Mouse (Mus musculus) CD8-positive naive resting alpha-beta T cell, adult 2 months (primary cell): ENCODE data around the gene Sox18.

Experiments
- DNase-seq, 2 experiments: peaks; one replicate each; pipeline ENCODE4 v3.0.0; 2022; ENCODE audit warnings: low read depth in 2 of 2, low spot score in 2 of 2

Sox18 gene

DNA sequence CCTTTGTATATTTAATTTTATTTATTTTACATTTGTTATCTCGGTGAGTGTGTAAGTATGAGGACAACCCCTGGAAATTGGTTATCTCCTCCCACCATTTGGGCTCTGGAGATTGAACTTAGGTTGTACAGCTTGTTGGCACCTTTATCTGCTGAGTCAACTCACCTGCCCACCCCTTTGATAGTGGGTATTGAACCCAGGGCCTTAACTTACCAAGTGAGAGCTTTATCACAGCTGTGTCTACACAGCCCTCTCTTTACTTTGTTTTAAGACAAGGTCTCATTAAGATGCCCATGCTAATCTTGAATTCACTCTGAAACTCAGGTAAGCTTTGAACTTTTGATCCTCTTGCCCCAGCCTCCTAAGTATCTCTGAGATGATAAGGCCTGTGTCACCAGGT, 10.5 kb upstream of the Sox18 start:
- DNase-seq = no peak

DNA sequence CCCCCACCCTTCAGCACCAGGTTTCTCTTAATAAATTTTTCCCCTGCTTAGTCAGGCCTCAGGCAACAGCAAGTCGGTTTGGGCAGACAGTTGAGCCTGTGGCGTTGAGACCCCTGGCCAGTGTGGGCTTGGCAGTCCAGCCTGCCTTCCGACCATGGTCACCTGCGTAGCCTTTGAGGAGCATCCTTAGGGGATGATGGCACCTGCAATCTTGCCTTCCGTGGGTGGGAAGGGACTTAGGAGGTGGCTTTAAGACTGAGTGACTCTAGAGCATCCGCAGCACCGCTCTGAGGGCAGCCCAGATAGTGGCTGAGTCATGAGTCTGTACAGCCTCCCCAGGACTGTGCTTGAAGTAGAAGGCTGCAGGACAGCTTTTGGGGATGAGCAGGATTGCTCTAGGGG, 9.3 kb upstream of the Sox18 start:
- peak in 1 of 2 experiments; percentile 20 for DNase-seq

DNA sequence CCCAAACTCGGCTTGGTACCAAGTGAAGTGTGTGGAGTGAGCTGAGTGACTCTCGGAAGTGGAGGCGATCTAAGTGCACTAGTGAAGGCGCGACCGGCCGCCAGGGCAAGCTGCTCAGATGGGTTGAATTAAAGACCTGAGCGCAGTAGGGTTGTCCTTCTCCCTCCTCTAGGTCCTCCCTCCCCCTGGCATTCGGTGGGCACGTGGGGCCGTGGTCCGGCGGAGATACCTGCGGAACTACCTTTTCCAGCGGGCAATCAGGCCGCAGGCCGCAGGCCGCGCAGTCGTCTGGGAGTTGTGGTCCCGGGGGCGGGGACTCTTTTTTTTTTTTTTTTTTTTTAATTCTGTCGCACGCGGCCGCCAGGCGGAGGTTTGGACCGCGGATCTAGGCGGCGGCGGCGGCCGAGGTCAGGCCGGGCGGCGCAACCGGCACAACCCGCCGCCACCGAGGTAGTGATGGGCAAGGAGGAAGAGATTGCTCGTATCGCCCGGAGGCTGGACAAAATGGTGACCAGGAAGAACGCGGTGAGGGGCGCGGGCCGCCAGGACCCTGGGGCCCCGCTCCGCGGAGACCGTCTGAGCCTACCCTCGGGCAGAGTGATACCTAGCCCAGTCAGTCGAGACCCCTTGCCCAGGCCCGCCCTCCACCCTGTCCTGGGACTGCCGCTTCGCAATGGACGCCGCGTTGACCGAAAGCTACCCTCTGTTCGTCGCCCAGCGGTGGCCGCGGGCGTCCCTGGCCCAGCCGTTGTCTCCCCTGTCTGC, 8.7 kb upstream of the Sox18 start, which contains the start of gene Tcea2:
TSS of gene Tcea2 (plus strand) at position 360 of the 765 bp plus-strand sequence.
- DNase-seq = peak; percentile 28 to 55

DNA sequence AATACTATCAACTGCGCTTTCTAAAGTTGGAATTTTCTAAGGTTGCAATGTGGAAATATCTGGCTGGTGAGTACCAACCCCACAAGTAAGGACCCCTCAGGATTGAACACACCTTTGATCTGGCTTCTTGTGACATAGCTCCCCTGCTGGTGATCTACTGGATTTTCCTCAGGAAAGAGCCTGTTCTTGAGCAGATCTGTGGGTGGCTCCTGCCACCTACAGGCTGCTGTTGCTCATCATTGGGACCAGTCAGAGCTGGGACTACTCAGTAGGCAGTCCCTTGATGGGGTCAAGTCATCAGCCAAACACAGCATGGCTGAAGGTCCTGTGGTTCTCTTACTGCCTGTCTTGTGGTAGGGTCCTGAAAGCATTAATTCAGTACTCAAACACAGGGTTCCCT, 7.3 kb upstream of the Sox18 start:
- peak; percentile 59 to 69 for DNase-seq

DNA sequence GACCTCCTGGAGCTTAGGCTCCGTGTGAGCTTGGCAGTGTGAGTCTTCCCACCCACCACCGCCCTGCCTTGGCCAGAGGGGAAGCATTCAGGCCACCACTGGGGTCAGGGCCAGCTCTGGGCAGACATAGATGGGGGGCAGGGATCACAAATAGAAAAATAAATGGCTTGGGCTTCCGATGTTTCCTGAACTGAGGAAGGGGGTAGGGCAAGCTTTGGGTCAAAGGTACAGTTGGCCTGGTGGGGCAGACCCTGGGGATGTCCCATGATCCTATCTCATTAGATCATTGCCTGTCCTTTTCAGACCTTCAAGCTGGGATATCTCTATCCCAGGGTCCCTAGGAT, 6.3 kb upstream of the Sox18 start:
- DNase-seq = no peak

DNA sequence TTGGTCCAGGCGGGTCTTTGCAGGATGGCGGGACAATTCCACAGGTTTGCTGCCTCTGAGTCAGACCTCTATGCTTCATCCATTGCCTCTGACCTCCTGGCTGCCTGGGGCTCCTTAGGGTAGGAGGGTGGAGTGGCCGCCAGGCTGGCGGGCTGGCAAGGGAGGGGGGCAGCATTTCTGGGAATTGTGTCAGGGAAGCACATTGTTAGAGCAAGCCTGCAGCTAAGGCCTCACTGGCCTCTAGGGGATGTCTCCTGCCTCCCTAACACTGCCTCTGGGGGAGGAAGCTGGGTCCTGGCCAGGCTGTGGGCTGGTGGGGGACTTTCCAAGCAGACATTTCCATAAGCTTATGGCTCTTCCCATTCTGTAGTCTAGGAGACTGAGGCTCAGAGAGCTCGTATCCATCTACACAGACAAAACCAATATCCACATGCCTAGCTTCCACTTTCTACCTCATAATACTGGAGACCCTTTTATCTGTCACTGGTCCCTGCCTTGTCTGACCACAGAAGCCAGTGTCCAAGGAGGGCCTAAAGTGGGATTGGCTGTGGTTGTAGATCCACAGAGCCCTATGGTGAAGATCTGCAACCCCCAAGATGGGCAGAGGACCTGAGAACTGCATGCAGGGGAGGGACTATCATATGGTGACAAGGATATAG, 5.8 kb upstream of the Sox18 start:
- DNase-seq = no peak

DNA sequence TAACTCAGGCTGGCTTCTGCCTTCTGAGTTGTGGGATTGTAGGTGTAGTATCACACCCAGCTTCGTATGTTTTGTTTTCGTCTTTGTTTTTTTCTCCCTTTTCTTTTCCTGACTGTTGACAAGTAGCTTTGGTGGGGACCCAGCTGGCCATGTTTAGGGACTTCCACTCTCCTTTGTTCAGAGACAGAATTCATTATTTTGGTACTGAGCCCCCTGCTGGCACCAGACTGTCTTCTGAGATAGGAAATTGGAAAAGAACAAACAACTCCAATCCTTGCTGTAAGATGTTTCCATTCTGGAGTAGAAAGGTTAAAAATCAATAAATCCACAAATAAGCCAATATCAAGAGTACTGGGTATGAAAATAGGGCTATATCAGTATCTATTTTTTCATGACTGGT, 5.0 kb upstream of the Sox18 start:
- DNase-seq = no peak

DNA sequence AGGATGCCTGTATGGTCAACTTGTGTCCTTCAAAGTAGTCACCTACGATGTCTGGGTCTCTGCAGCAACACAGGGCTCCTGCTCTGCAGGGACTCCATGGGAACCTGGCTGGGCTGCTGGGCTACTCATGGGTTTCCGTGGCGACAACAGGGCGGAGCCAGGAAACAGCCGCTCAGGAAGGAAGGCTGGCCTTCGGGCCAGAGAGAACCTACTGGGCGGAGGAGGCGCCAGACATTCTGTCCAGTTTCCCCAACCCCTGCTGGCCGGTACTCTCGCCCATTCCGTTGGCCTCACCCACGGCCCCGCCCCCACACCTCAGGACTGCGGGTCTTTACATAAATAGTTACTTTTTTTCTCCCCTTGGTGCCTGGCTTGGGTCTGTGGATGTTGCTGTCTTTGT, 4.0 kb upstream of the Sox18 start:
- DNase-seq = no peak

DNA sequence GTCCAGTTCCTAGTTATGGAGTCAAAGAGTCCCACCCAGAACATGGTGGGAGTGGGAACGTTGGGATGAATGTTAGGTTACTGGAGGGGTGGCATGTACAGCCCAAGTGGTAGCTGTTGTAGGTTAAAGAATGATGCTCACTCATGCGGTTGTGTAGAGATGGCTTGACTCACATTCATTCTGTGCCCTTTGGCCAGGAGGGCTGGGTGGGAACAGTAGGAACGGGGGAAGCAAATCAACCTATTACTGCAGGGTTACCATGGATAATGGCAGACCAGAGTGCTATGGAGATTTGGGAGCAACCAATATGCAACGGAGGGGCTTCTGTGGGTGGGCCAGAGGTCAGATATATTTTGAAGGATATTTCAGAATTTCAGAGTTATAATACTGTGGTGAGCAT, 3.5 kb upstream of the Sox18 start:
- DNase-seq = no peak

DNA sequence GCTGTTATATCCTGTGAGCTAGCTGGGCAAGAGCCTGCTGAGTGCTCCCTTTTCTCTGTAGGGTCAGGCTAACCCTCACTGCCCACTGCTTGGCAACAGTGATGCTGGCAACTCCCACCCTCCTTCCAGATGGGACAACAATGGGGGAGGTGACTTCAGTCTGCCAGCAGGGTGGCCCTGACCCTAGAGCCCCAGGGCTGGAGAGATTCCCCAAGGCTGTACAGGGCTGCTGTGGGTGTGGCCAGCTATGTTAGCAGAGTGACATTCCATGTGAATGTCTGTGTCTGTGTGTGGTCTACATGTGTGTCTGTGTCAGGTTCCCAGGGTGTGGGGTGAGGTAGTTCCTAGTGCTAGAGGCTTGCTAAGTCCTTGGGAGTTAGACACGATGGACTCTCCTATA, 2.1 kb upstream of the Sox18 start:
- DNase-seq = no peak

DNA sequence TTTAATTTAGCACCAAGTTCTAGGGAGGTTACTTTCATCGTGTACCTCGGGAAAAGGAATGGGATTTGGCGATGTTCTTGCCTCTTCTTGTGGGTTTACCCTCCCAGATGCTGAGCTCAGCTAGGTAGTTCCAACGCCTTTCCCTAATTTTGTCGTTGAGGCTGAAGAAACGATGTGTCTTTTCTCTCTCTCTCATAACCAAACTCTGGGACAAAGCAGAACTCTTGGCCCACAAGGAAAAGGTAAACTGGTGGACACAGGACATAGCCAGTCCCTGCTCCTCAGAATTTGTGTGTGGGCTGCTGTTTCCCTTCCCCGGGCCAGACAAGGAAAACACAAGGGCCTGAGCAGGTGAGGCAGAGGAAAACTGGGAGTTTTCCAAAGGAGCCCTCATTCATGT, 544 bp upstream of the Sox18 start:
- DNase-seq = no peak

DNA sequence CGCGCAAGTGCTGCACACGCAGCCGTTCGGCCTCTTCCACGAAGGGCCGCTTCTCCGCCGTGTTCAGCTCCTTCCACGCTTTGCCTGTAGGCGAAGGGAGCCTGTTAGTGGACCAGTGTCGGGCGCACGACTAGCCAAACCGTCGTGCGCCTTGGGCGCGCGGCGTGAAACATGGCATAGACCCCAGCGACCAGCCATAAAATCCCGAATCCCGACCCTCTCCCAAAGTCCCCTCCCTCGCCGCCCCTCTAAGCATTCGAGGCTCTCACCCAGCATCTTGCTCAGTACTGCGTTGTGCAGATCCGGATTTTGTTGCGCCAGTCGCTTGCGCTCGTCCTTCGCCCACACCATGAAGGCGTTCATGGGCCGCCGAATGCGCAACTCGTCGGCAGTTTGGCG, 528 bp downstream of the Sox18 start:
- DNase-seq = no peak

DNA sequence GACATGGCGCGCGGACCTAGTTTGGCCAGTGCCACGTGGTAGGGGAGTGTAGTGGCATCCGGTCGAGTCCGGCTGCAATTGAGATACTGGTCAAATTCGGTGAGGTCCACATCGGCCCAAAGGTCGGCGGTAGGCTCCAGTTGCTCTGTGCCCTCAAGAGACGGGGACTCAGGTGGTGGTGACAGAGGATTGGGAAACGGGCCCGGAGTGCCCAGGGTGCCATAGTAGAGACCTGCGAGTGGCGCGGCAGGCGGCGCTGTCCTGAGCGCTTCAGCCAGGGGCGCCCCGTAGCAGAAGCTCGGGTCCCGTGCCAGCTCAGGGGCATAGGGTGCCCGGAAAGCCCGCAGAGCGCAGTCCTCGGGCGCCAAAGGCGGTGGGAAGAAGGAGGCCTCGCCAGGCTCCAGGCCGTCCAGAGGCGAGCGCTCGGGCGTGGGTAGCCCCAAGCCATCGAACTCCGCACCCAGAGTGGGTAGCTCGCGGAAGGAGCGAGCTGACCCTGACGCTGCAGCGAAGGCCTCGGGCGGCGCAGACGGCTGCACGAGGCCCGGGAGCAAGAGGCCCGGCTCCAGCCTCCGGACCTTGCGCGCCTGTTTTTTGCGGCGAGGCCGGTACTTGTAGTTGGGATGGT, 1.0 kb downstream of the Sox18 start:
- DNase-seq = no peak

DNA sequence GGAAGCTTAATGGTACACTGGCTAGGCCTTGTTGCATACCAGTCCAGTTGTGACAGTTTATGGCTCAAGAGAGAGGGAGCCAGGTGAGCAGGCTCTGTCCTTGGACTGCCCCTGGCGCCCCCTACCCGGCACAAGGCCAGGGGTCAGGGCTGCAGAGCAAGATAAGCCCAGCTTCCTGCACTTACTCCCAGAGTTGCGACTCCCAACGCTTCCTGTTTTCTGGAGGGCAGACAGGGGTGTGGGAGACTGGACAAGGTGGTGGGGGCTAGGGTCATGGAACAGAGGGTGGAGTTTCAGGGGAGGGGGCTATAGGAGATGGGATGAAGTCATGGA, 8.2 kb downstream of the Sox18 start:
- no peak for DNase-seq

DNA sequence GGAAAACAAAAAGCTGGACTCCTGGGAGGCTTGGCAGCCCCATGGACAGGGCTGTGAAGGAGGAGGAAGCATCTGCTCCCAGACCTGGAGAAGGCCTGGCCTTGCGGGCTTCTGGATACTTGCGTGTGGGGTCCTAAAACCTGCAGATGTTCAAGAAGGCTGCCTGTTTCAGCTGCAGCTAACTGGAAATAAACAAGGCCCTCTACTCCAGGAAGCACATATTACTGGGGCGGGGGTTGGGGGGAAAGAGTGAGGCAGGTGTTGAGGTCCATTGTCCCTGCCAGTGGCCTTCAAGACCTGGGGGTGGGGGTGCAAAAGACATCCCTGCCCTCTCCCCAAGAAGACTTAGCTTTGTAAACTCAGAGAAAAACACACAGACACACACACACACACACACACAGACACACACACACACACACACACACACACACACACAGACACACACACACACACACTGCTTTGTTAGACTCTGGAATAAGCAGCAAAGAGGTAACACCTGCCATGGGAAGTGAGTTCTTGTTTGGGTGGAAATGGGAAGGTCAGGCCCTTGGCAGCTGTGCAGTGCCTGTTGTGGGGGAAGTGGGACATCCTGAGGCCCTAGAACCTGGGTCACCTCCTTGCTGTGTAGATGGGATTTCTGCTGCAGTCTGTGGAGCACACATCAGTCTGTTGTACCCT, 8.7 kb downstream of the Sox18 start:
- no peak for DNase-seq

DNA sequence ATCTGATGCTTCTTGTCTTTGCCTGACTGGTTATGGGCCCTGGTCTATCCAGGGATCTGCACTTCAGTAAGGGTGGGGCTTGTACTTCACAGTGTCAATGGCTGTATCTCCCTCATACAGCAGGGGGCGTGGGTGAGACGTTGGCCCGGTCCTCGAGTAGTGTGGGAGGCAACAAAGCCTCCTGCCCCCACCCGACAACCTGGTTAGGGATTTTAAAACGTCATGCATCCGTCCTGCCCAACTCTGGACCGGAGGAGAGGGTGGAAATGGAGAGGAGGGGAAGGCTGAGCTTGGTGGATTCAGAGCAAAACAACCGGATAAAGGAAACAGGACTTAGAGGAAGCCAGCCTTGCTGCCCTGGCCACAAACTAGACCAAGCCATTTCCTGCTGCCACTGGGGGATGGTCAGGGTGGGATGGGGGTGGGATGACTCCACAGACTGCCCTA, 11.8 kb downstream of the Sox18 start:
- DNase-seq = peak; percentile 76 to 83

DNA sequence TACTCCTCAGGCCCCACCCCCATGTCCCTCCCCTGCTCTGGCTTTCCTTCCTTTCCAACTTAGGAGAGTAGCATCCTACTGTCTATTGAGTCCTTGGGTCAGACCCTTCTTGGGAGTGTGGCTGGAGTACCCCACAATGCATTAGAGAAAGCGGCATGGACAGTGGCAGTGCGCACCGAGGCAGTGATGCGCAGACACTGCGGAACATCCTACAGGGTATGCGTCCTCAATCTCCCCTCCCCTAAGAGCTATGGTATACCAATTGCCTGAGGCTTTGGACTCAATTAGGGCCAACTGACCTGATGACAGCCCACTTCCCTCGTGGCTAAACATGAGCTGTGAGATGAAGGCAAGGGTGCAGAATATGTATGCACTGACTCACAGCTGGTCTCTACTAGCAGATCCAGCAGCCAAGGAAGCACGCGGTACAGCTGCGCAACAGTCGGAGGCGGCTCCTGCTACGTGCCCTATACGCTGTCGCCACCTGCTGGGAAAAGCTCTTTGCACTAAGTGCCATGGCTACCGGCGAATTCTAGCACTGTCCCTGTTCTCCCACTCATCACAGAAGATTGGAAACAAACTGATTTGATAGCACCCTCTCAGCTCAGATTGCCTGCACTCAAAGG, 12.4 kb downstream of the Sox18 start:
- peak; percentile 13 to 33 for DNase-seq

DNA sequence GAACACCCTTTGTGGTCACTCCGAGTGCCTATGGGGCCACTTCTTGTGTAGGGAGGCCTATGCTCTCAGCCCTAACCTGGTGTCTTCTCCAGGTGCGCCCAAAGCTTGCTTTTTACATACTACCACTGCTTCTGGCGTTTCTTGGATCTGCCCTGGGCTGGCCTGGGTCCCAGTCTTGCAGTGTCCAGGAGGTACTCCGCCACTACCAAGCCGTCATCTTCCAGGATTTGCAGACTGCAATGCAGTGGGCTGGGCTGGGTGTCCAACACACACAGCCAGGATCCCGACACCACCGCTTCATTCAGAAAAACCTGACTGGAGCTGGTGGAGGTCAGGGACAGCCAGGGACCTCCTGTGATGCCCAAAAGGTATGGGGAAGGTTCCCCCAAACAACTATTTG, 12.9 kb downstream of the Sox18 start:
- DNase-seq = no peak

DNA sequence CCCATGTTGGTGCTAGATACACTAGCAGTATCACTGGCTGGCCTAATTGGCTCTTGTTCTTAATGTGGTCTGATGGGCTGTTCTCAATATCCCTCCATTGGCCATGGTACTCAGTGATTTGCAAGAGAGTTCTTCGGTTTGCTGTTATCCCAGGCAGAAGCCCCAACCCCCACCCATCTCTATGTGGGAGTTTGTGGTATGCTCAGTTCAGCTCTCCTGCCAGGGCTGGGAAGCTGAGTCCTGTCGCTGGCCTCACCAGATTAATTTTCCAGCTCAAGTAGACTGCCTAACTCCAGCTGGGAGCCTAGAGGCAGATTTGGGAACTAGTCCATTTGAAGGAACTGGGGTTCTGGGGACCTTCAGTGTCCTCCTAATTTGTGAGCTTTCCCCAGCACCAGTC, 14.0 kb downstream of the Sox18 start:
- DNase-seq = no peak

DNA sequence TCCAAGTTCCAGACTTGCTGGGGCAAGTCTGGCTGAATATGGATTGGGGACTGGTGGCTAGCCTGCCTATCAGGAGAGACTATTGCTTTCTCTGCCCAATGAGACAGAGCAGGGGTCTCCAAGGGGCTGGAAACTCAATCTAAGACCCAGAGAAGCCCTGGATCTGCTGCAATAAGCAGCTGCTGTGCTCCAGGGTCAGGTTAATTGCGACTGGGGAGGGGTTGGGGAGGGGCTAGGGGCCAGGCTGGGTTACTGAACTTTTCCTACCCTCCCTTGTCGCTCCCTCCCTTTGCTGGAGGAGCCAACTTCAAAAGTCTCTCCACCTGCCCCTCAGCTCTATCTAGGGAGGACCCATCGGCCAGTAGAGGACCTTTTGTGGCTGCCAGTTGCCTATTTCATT, 14.7 kb downstream of the Sox18 start, which contains the start of gene Gm29797:
TSS of gene Gm29797 (plus strand) at position 301 of the 400 bp plus-strand sequence.
- DNase-seq = no peak

DNA sequence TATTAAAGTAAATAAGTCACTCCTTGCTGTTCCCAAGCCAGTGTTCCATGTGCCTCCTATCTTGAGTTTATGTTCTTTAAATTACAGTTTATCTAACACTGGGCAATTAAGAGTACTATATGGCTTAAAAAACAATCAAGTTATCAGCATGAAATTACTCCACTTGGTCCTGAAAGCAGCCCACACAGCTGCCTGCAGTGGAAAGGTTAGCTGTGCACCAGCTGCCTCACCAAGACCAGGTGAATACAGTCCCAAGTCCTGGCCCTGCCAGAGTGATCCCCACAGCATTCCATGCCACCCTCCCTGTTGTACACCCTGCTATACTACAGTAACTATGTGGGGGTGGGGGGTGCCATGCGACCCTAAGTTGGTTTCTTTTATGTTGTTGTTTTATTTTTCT, 17.9 kb downstream of the Sox18 start:
- DNase-seq = no peak
